Mouse (Mus musculus) inflammation-experienced regulatory T-cells (primary cell): Measurements from ENCODE around the gene Fbxl20. TPM values are rescaled to one million over a fixed set of nuclear protein-coding genes. Genes with fewer than 3 reads are reported as not detected.

Experiments used
- polyA plus RNA-seq, 2 experiments: library from polyadenylated mRNA; unstranded; fragments of 100-300 nt; shearing (Covaris generic); gene quantifications; one replicate each; pipeline ENCODE4 v1.2.1; 2017

The Fbxl20 gene
- 10 to 100 TPM; 26.0 to 32.3 TPM for polyA plus RNA-seq

DNA sequence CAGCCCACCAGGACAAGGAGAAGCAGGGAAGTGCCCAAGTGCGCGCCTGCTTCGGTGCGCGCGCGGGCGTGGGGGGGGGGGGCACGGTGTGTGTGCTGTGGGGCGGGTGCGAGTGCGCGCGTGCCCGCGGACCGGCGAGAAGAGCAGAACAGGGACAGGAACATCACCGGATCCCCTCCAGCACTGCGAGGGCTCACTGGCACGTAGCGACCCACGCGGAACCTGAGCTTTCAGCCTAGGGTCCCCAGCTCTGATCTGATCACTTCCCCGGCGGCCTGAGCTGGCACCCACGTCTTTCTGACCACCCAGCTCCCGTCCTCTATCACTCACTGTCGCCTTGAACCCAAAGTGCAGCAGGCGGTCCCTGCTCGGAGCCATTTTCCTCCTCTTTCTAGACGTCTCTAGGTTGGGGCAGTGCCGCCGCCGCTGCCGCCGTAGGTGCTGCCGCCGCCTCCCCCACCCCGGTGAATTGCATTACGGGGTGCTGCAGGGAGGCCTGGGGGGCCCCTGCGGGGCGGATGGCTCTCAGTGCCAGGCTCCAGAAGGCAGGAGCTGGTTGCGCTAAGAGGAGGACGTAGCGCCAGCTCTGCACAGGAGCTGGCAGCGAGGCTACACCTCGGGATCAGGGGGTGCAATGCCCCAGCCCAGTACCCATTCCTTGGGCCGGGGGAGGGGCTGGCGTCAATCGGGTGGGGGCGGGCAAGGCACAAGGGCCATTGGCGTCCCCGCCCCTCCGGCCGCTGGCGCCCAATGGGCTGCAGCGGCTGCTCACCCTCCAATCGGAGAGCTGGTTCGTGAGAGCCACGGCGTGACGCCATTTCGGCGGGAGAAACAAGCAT, at the start of gene Fbxl20:
Gene Fbxl20, minus strand, starts transcription at position 618 of the 839 bp plus-strand sequence.

GRCm38 (mm10) chr11:98192901-98193805, 43.0 kb upstream of the Fbxl20 start, which contains the start of gene Med1:
TSS of gene Med1 (minus strand) at chr11:98193293.

DNA sequence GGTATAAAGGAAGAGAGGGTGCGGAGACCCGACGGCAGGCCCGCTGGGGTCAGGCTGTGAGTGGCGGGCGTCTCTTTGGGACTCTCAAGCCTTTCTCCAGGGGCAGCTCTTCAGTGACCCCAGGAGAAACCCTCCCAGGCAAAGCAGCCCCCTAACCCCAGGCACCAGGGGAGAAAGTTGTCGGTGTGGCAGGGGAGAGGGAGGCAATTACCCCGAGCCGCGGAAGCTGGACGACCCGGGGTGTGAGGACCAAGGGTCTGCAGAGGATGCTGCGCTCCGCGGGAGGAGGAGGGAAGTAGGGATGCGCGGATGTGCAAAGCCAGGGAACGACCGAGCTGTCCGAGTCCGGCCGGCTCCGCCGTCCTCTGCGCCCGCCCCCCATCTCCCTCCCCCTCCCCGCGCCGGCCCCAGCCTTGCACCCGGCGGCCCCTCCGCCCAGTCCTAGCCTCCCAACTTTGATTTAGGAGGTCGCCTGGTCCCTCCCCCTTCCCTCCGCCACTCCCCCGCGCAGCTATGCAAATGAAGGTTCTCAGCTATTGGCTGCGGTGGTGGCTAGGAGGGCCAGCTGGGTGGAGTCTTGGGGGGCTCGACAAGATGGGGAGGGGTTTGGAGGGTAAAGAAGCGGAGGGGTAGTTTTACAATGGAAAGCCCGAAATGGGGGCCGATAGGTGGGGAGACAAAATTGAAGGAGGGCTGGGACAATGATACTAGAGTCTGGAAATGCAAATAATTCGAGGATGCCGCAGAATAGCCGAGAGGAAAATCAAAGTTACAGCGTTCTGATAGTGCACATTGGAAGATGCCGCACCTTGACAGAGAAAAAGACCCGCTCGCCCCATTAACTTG, 97.0 kb downstream of the Fbxl20 start, which contains the start of gene Stac2:
Gene Stac2, minus strand, starts transcription at position 474 of the 846 bp plus-strand sequence.

Other genes starting within 250 kb of the Fbxl20 start
- 1 to 10 TPM; 2.5 to 2.8 TPM for gene Plxdc1, start 164.0 kb downstream of the Fbxl20 start, polyA plus RNA-seq
- gene Arl5c, start 154.2 kb downstream of the Fbxl20 start, polyA plus RNA-seq: 10 to 100 TPM; 61.8 to 75.6 TPM
- gene Cacnb1, start 127.4 kb downstream of the Fbxl20 start, polyA plus RNA-seq: 10 to 100 TPM; 14.4 to 17.8 TPM
- gene Rpl19, start 123.7 kb downstream of the Fbxl20 start, polyA plus RNA-seq: 1,000 to 10,000 TPM; 1,296 to 1,506 TPM
- gene Stac2, start 96.9 kb downstream of the Fbxl20 start, polyA plus RNA-seq: under 1 TPM in 1 of 2 experiments, not detected in 1; 0.48 TPM
- gene Med1, start 42.9 kb upstream of the Fbxl20 start, polyA plus RNA-seq: 10 to 100 TPM; 35.7 to 41.7 TPM
- 10 to 100 TPM; 17.4 to 22.9 TPM for gene Cdk12, start 52.7 kb upstream of the Fbxl20 start, polyA plus RNA-seq
- gene Neurod2, start 179.2 kb upstream of the Fbxl20 start, polyA plus RNA-seq: under 1 TPM; 0.06 to 0.67 TPM
- gene Ppp1r1b, start 198.0 kb upstream of the Fbxl20 start, polyA plus RNA-seq: 1 to 10 TPM; 1.5 to 3.9 TPM
- gene Stard3, start 208.0 kb upstream of the Fbxl20 start, polyA plus RNA-seq: 10 to 100 TPM; 61.8 to 64.9 TPM
- 1 to 10 TPM in 1 of 2 experiments, not detected in 1; 1.0 TPM for gene Tcap, start 233.4 kb upstream of the Fbxl20 start, polyA plus RNA-seq
- gene Pnmt, start 236.0 kb upstream of the Fbxl20 start, polyA plus RNA-seq: not detected